Mouse (Mus musculus) cortical plate, adult 2 months (tissue): ENCODE results near the gene Ncaph2. TPM values are rescaled to one million over a fixed set of nuclear protein-coding genes. Genes with fewer than 3 reads are reported as not detected.

Source experiments
- H3K27ac ChIP-seq: fragments of 200-500 bp; 2 replicates; pipeline ENCODE4 v1.5.1; 2012; ENCODE audit warnings: low read length, control low read depth, inconsistent platforms; ENCODE audit not compliant: insufficient read depth
- H3K4me1 ChIP-seq: fragments of 200-500 bp; 2 replicates; pipeline ENCODE4 v1.6.1; 2011; ENCODE audit warnings: low read length; ENCODE audit not compliant: control insufficient read depth, insufficient read depth
- H3K4me3 ChIP-seq: fragments of 200-500 bp; 2 replicates; pipeline ENCODE4 v1.5.1; 2011; ENCODE audit warnings: mild to moderate bottlenecking, low read length, control low read depth; ENCODE audit not compliant: insufficient read depth
- CTCF ChIP-seq: fragments of 200-500 bp; IDR thresholded peaks from 2 replicates; pipeline ENCODE4 v1.5.1; 2011; ENCODE audit warnings: mild to moderate bottlenecking, control low read depth, low read length; ENCODE audit not compliant: insufficient read depth; ENCODE audit errors: extremely low read depth
- POLR2A ChIP-seq: fragments of 200-500 bp; IDR thresholded peaks from 2 replicates; pipeline ENCODE4 v1.6.1; 2011; ENCODE audit warnings: mild to moderate bottlenecking, low read length, control low read depth; ENCODE audit not compliant: insufficient read depth; ENCODE audit errors: extremely low read depth
- polyA plus RNA-seq: library from polyadenylated mRNA; depleted of rRNA; stranded (reverse); fragments of >200 nt; gene quantifications from 2 replicates; pipeline ENCODE4 v1.2.3, GENCODE M21; 2012

Gene Ncaph2
- polyA plus RNA-seq, 1 experiment, result 119 TPM

GRCm38 (mm10) chr15:89339696-89340095 is 15.8 kb upstream of the Ncaph2 start:
- TF ChIP-seq POLR2A (no peak), CTCF (no peak)
- no peak overlapping the region for H3K4me3 ChIP-seq
- H3K4me1 ChIP-seq, result no peaks in the 10 kb centered on the region
- no peak overlapping the region for H3K27ac ChIP-seq

DNA sequence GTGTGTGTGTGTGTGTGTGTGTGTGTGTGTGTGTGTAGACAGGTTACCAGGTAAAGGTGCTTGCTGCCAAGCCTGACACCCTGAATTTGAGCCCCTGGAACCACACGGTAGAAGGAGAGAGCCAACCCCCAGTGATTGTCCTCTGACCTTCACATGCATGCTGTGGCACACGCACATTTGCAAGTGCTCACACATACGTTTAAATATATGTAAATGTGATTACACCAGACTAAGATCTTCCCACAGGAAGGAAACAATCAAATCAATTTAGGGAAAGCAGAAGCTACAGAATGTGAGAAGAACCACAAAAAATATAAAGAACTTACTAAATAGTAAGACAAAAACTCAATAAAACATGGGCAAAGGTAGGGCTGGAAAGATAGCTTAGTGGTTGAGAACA is 15.4 kb upstream of the Ncaph2 start:
- no peak overlapping the region for H3K4me3 ChIP-seq
- no peak for TF ChIP-seq CTCF
- TF ChIP-seq POLR2A, result no peak
- no peaks in the 10 kb centered on the region for H3K4me1 ChIP-seq
- H3K27ac ChIP-seq, result no peak overlapping the region

GRCm38 (mm10) chr15:89341678-89342077 is 13.8 kb upstream of the Ncaph2 start:
- no peak overlapping the region for H3K27ac ChIP-seq
- H3K4me3 ChIP-seq, result no peak overlapping the region
- TF ChIP-seq CTCF (no peak), POLR2A (no peak)
- H3K4me1 ChIP-seq, result no peaks in the 10 kb centered on the region

- H3K27ac ChIP-seq, result no peak overlapping the region
- H3K4me1 ChIP-seq, result no peaks in the 10 kb centered on the region
- TF ChIP-seq CTCF, result no peak
- TF ChIP-seq POLR2A, result no peak
- H3K4me3 ChIP-seq, result no peak overlapping the region
Measured at GRCm38 (mm10) chr15:89343325-89343724, 12.2 kb upstream of the Ncaph2 start.

DNA sequence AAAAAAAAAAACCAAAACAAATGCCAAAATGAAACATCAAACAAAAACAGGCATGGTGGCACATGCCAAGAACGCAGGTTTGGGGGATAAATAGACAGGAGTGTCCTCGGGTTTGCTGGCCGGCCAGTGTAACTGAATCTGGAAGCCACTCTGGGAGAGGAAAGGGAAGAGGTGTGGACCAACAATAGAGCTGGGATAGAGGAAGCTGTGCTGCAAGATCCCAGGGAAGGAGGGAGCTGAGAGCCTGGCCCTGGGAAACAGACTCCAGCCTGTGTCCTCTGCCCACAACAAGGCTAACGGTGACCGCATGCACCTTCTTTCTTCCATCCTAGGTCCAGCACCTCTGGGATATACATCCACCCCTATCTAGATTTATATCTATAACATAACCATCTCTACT is 5.1 kb upstream of the Ncaph2 start:
- TF ChIP-seq POLR2A, result no peak
- TF ChIP-seq CTCF, result no peak
- Histone ChIP-seq H3K4me3 (no peak overlapping the region), H3K4me1 (no peaks in the 10 kb centered on the region), H3K27ac (no peak overlapping the region)

- no peaks in the 10 kb centered on the region for H3K4me1 ChIP-seq
- no peak overlapping the region for H3K27ac ChIP-seq
- no peak overlapping the region for H3K4me3 ChIP-seq
- no peak for TF ChIP-seq POLR2A
- no peak for TF ChIP-seq CTCF
Measured at GRCm38 (mm10) chr15:89351302-89351701, 4.2 kb upstream of the Ncaph2 start.

- Histone ChIP-seq H3K4me3 (no peak overlapping the region), H3K4me1 (no peaks in the 10 kb centered on the region), H3K27ac (no peak overlapping the region)
- TF ChIP-seq CTCF (no peak), POLR2A (no peak)
Measured at GRCm38 (mm10) chr15:89352054-89352453, 3.5 kb upstream of the Ncaph2 start.

DNA sequence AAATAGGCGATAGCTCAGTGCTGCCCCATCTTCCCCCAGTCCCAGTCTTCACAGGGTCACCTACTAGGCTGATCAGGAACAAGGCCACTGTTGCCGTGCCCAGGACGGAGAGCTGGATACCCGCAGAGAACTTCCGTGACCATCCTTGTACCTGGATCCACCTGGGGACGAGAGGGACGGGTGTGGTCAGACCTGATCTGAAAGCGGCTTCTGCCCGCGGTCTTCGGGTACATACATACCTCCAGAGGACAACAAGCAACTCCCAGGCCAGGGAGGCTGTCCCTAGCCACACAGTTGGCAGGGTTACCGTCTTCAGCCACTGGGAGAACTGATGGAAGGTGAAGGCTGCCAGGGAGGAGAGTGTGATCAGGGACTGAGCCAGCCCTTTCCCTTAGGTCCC is 2.7 kb upstream of the Ncaph2 start:
- no peak for TF ChIP-seq POLR2A
- TF ChIP-seq CTCF, result no peak
- H3K27ac ChIP-seq, result no peak overlapping the region
- no peaks in the 10 kb centered on the region for H3K4me1 ChIP-seq
- no peak overlapping the region for H3K4me3 ChIP-seq

DNA sequence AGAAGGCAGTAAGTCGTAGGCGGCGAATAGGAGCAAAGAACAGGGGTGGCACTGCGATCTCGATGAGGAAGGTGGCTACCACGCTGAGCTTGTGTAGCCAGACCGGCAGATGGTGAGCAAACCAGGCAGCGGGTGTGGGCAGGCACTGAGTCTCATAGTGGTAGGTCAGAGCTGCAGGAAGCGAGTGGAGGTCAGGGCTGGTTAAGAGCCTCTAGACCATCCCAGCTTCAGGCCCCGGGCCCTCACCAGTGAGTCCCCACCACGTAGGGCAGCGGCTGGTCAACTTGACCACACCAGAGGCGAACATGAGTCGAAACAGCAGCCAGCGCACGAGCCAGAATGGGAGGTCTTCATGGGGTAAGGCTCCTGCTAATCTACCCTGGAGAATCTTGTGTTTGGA is 1.7 kb upstream of the Ncaph2 start:
- TF ChIP-seq POLR2A, result no peak
- Histone ChIP-seq H3K4me3 (no peak overlapping the region), H3K27ac (no peak overlapping the region), H3K4me1 (no peaks in the 10 kb centered on the region; the same call in 1 of the 2 replicates)

DNA sequence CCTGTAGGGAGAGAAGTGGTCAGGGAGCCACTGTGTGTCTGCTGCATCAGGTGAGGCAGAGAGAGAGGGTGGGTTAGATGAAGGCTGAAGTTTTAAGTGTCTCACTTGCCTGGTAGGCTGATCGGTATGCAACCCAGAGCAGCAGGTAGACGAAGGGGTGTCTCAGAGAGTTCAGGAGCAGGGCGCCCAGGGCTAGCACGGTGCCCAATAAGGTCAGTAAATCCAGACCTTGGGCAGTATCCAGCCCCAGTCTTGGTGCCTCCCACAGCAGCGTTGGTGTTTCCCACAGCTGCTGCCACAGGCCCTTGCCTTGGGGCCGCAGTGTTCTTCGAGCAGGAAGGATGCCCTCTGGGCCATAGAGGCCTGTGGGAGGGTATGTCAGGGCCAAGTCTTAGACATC is 1.1 kb upstream of the Ncaph2 start:
- Histone ChIP-seq H3K4me1 (no peaks in the 10 kb centered on the region; the same call in 1 of the 2 replicates), H3K27ac (no peak overlapping the region), H3K4me3 (peak overlapping the region; percentile 68; the same call in 1 of the 2 replicates)
- TF ChIP-seq POLR2A (no peak), CTCF (no peak)
